ENCODE assay signal across 24 mouse cellular contexts in genomic region chr13:110351051-110351450, GRCm38 (mm10). TPM values are rescaled to one million over a fixed set of nuclear protein-coding genes. Genes with fewer than 3 reads are reported as not detected.
DNase-seq lines count a peak whose midpoint lies in the region; ATAC-seq and TF ChIP-seq lines count a peak whose summit lies in the region.
"Had no signal": no experiment of that assay in that cellular context is flagged by ENCODE, and none has a peak within 500 bp of the region (broad histone marks: within the 10 kb centered on the region; RNA-seq: fewer than 3 reads in every experiment).

No protein-coding gene starts in this region.

- H3K4me2 ChIP-seq in intestine, embryonic 16.5 days (ENCODE audit: low read depth, low read length) = no peak overlapping the region
- H3K4me2 ChIP-seq: embryonic facial prominence, embryonic 12.5 days; forebrain, embryonic 13.5 days; forebrain, embryonic 15.5 days had no signal

- WGBS in intestine, embryonic 16.5 days = 74% methylated on average over 6 of the region's 6 CpGs

- H3K79me2 ChIP-seq in MEL (ENCODE audit: control insufficient read depth, insufficient read depth, low read length, poor library complexity) = no peaks in the 10 kb centered on the region

- H3K36me3 ChIP-seq in MEL (ENCODE audit: control insufficient read depth in 1 of 2, insufficient read depth in 2 of 2, low read length in 2 of 2) = no peaks in the 10 kb centered on the region
- H3K36me3 ChIP-seq in intestine, embryonic 16.5 days (ENCODE audit: control insufficient read depth, insufficient read depth, low read length) = no peaks in the 10 kb centered on the region
- H3K36me3 ChIP-seq: embryonic facial prominence, embryonic 10.5 days; embryonic facial prominence, embryonic 12.5 days; forebrain, embryonic 15.5 days; G1E had no signal

- no peak for TF ChIP-seq POLR2A in MEL (IDR thresholded peaks at IDR 0.05; ENCODE audit: control insufficient read depth in 1 of 2, insufficient read depth in 1 of 2, low read depth in 1 of 2, low read length in 2 of 2, poor library complexity in 1 of 2)

- H3K4me1 ChIP-seq in MEL (ENCODE audit: control insufficient read depth in 1 of 2, insufficient read depth in 2 of 2, low read length in 2 of 2) = peaks cover 4 to 5% of the 10 kb centered on the region in 2 experiments; a peak in 3 of 4 replicates
- H3K4me1 ChIP-seq in intestine, embryonic 16.5 days (ENCODE audit: control insufficient read depth, insufficient read depth, low read length) = no peaks in the 10 kb centered on the region
- H3K4me1 ChIP-seq: forebrain, embryonic 13.5 days; forebrain, embryonic 15.5 days had no signal

- no peaks in the 10 kb centered on the region for H3K27me3 ChIP-seq in MEL (ENCODE audit: control insufficient read depth in 1 of 2, insufficient read depth in 2 of 2, low read length in 2 of 2)
- H3K27me3 ChIP-seq in intestine, embryonic 16.5 days (replicated peaks; ENCODE audit: control insufficient read depth, insufficient read depth, low read length) = no peaks in the 10 kb centered on the region
- H3K27me3 ChIP-seq: CH12.LX; embryonic facial prominence, embryonic 12.5 days; forebrain, embryonic 13.5 days; forebrain, embryonic 15.5 days had no signal

- no peak overlapping the region for H3K27ac ChIP-seq in MEL (ENCODE audit: control insufficient read depth, low read depth, low read length)
- H3K27ac ChIP-seq in intestine, embryonic 16.5 days (ENCODE audit: low read length) = no peak overlapping the region
- H3K27ac ChIP-seq: embryonic facial prominence, embryonic 10.5 days; embryonic facial prominence, embryonic 12.5 days; forebrain, embryonic 13.5 days; forebrain, embryonic 15.5 days had no signal

- no peak for TF ChIP-seq CTCF in MEL (IDR thresholded peaks at IDR 0.05 in 2 of 3, conservative IDR thresholded peaks at IDR 0.05 in 1 of 3; ENCODE audit: control insufficient read depth in 1 of 3, insufficient read depth in 1 of 3, low read depth in 2 of 3, low read length in 3 of 3, poor library complexity in 1 of 3, severe bottlenecking in 1 of 3)

- DNase-seq in MEL (ENCODE audit: low read depth, low spot score) (no peak), liver (no peak)
- DNase-seq in urinary bladder, adult 2 months (ENCODE audit: low spot score) = no peak
- DNase-seq: adrenal gland, adult 2 months; adrenal gland, postnatal 14 days; adrenal gland, postnatal 36 days; B cell, adult 2 months; cerebellum, adult 11-12 months; cerebellum, adult 2 months; cerebellum, adult 9-10 months; cerebellum, postnatal 10 days; cerebellum, postnatal 25 days; forebrain, postnatal 0 days had no signal

- no peaks in the 10 kb centered on the region for H3K9me3 ChIP-seq in MEL (replicated peaks; ENCODE audit: insufficient read depth, low read length)
- H3K9me3 ChIP-seq in intestine, embryonic 16.5 days (ENCODE audit: control insufficient read depth, low read length) = no peaks in the 10 kb centered on the region
- H3K9me3 ChIP-seq: embryonic facial prominence, embryonic 10.5 days; embryonic facial prominence, embryonic 12.5 days; forebrain, embryonic 13.5 days; forebrain, embryonic 15.5 days had no signal

- no peak for TF ChIP-seq EP300 in MEL (IDR thresholded peaks at IDR 0.05; ENCODE audit: low read depth in 1 of 2, low read length in 2 of 2)

- TF ChIP-seq RAD21 in MEL (IDR thresholded peaks at IDR 0.05; ENCODE audit: low read depth, low read length) = no peak

- ATAC-seq in intestine, embryonic 16.5 days = peak; percentile 92
- ATAC-seq in megakaryocyte, adult 5-6 weeks (ENCODE audit: poor library complexity, severe bottlenecking) = 0 out of 2 replicates have a peak, but pooled peaks have one; percentile 21
- ATAC-seq: CD4-positive, CD25-positive, alpha-beta regulatory T cell, adult 4 months; forebrain, embryonic 13.5 days; forebrain, embryonic 15.5 days; forebrain, postnatal 0 days had no signal

- no peak overlapping the region for H3K4me3 ChIP-seq in MEL (ENCODE audit: control insufficient read depth in 1 of 2, insufficient read depth in 1 of 2, low read depth in 2 of 2, low read length in 2 of 2)
- no peak overlapping the region for H3K4me3 ChIP-seq in intestine, embryonic 16.5 days (ENCODE audit: low read length)
- H3K4me3 ChIP-seq: embryonic facial prominence, embryonic 10.5 days; embryonic facial prominence, embryonic 12.5 days; forebrain, embryonic 13.5 days; forebrain, embryonic 15.5 days had no signal

- H3K9ac ChIP-seq in MEL (ENCODE audit: control insufficient read depth, low read depth, low read length, poor library complexity, severe bottlenecking) = no peak overlapping the region
- H3K9ac ChIP-seq in intestine, embryonic 16.5 days (ENCODE audit: low read depth, low read length) = no peak overlapping the region
- H3K9ac ChIP-seq: embryonic facial prominence, embryonic 12.5 days; forebrain, embryonic 13.5 days; forebrain, embryonic 15.5 days; forebrain, postnatal 0 days had no signal

TF ChIP-seq in MEL, 35 proteins besides CTCF, POLR2A, EP300 and RAD21:
- TF ChIP-seq BHLHE40 (IDR thresholded peaks at IDR 0.05; ENCODE audit: borderline replicate concordance, low read depth, low read length) (peak; percentile 49; the same call in 1 of the 2 replicates), CHD2 (IDR thresholded peaks at IDR 0.05; ENCODE audit: low read length) (no peak)

RNA-seq across cellular contexts. Expression of gene Gapt, which starts 5.9 kb away (rescaled TPM):
- total RNA-seq in MEL (2012; rRNA removed) = 0.12 and 0.16 TPM in 2 replicates
- polyA plus RNA-seq in MEL (2012; ENCODE audit: insufficient read depth in 1 of 2, insufficient read length in 2 of 2, low read depth in 1 of 2, low replicate concordance in 2 of 2, missing spikeins in 1 of 2) = under 1 TPM in 1 of 2 experiments, not detected in 1; 0.07 TPM
- 0.39 and 0.40 TPM in 2 replicates for polyA plus RNA-seq in intestine, embryonic 16.5 days (2015; fragmentation: Nextera tagmentation; extraction: Ambion mirVana)
- total RNA-seq in megakaryocyte, adult 5-6 weeks (2015) = 285 and 298 TPM in 2 replicates
- total RNA-seq in megakaryocyte, adult 5-6 weeks (2017) = 47.4 and 48.4 TPM in 2 replicates
- 0.83 and 1.1 TPM in 2 replicates for polyA plus RNA-seq in urinary bladder, adult 2 months (2012; rRNA removed)
- polyA plus RNA-seq: adrenal gland, adult 2 months; cerebellum, adult 2 months; cortical plate, adult 2 months; forebrain, embryonic 11.5 days; forebrain, embryonic 13.5 days; forebrain, embryonic 15.5 days; forebrain, postnatal 0 days; G1E had no signal

RNA-seq across cellular contexts. Expression of gene Plk2, which starts 43.8 kb away (rescaled TPM):
- total RNA-seq in MEL (2012; rRNA removed) = not detected in 2 replicates
- not detected for polyA plus RNA-seq in MEL (2012; ENCODE audit: insufficient read depth in 1 of 2, insufficient read length in 2 of 2, low read depth in 1 of 2, low replicate concordance in 2 of 2, missing spikeins in 1 of 2)
- polyA plus RNA-seq in intestine, embryonic 16.5 days (2015; fragmentation: Nextera tagmentation; extraction: Ambion mirVana) = 56.6 and 61.9 TPM in 2 replicates
- total RNA-seq in megakaryocyte, adult 5-6 weeks (2015) = 2.3 and 3.5 TPM in 2 replicates
- 6.0 and 6.1 TPM in 2 replicates for total RNA-seq in megakaryocyte, adult 5-6 weeks (2017)
- polyA plus RNA-seq in urinary bladder, adult 2 months (2012; rRNA removed) = 27.9 and 28.3 TPM in 2 replicates
- polyA plus RNA-seq: G1E had no signal

Comparison
In these comparisons a context has a peak if more than half of its experiments do, and no peak if none do; other contexts are left out.
1. RNA of gene Plk2, which starts 43.8 kb away (polyA plus RNA-seq): 56.6 to 61.9 TPM in intestine, embryonic 16.5 days and 27.9 to 28.3 TPM in urinary bladder, adult 2 months; not detected in MEL; every median in the first group is over 10 times any median in the second.